In the genomic region with DNA sequence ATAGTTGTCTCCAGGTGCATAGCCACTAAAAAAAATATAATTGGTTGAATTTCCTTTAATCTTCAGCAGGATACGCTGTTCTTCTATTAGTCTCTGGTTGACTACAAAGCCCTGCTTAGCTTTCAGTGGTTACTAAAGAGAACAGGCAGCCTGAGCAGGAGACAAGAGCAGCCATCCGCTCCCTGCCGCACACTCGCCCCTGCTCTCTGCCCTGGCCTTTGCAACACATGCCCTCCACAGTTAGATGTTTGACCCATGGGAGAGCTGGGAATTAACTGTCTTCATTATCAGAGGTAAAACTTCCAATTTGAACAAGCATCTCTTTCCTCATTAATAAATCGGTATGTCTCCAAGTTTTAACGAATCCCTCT, we compare ENCODE assay signal across 24 mouse cellular contexts.
A peak's percentile ranks its signal among the peaks of the same experiment; 100 is the strongest.
DNase-seq lines count a peak whose midpoint lies in the region; ATAC-seq and TF ChIP-seq lines count a peak whose summit lies in the region.
"Had no signal": no experiment of that assay in that cellular context is flagged by ENCODE, and none has a peak within 500 bp of the region (broad histone marks: within the 10 kb centered on the region; RNA-seq: fewer than 3 reads in every experiment).

No protein-coding gene starts in this region.

- ATAC-seq in kidney, postnatal 0 days (replicated peaks; ENCODE audit: low FRiP score, low read depth): no peak
- ATAC-seq in kidney, embryonic 14.5 days (ENCODE audit: low FRiP score, low TSS enrichment): no peak
- peak; percentile 45; the same call in 1 of the 2 replicates for ATAC-seq in midbrain, embryonic 12.5 days (ENCODE audit: low FRiP score, low read depth)
- ATAC-seq in neural tube, embryonic 14.5 days (ENCODE audit: low read depth): no peak
- ATAC-seq: forebrain, embryonic 15.5 days had no signal

- 39% methylated on average over 6 of the region's 6 CpGs for WGBS in kidney, postnatal 0 days
- WGBS in kidney, embryonic 14.5 days: 53% methylated on average over 6 of the region's 6 CpGs
- 14% methylated on average over 6 of the region's 6 CpGs for WGBS in midbrain, embryonic 12.5 days
- WGBS in neural tube, embryonic 14.5 days: 36% methylated on average over 6 of the region's 6 CpGs

- H3K9ac ChIP-seq in kidney, postnatal 0 days (ENCODE audit: low read depth, low read length): no peak overlapping the region
- H3K9ac ChIP-seq in kidney, embryonic 14.5 days (ENCODE audit: low read depth, low read length): no peak overlapping the region
- H3K9ac ChIP-seq in midbrain, embryonic 12.5 days (replicated peaks): no peak overlapping the region
- no peak overlapping the region for H3K9ac ChIP-seq in neural tube, embryonic 14.5 days (replicated peaks; ENCODE audit: low read depth, low read length)
- H3K9ac ChIP-seq: forebrain, embryonic 15.5 days; heart, embryonic 13.5 days; stomach, embryonic 15.5 days had no signal

- H3K4me2 ChIP-seq in kidney, postnatal 0 days (ENCODE audit: low read length): no peak overlapping the region
- no peak overlapping the region for H3K4me2 ChIP-seq in kidney, embryonic 14.5 days (replicated peaks; ENCODE audit: low read depth, low read length)
- H3K4me2 ChIP-seq in midbrain, embryonic 12.5 days (replicated peaks): 0 out of 2 replicates have a peak overlapping the region, but pooled peaks have one; percentile 6
- H3K4me2 ChIP-seq in neural tube, embryonic 14.5 days (ENCODE audit: low read depth, low read length): no peak overlapping the region
- H3K4me2 ChIP-seq: forebrain, embryonic 15.5 days; heart, embryonic 13.5 days; liver, embryonic 11.5 days; stomach, embryonic 15.5 days had no signal

- TF ChIP-seq CTCF in kidney, postnatal 0 days (IDR thresholded peaks at IDR 0.05; ENCODE audit: low read depth): no peak

- H3K9me3 ChIP-seq in kidney, postnatal 0 days (replicated peaks; ENCODE audit: low read length): no peaks in the 10 kb centered on the region
- H3K9me3 ChIP-seq in kidney, embryonic 14.5 days (ENCODE audit: control insufficient read depth, low read length): no peaks in the 10 kb centered on the region
- no peaks in the 10 kb centered on the region for H3K9me3 ChIP-seq in midbrain, embryonic 12.5 days
- H3K9me3 ChIP-seq in neural tube, embryonic 14.5 days (ENCODE audit: control insufficient read depth, low read length): no peaks in the 10 kb centered on the region
- H3K9me3 ChIP-seq: forebrain, embryonic 15.5 days; G1E; heart, embryonic 13.5 days; stomach, embryonic 15.5 days had no signal

- no peaks in the 10 kb centered on the region for H3K36me3 ChIP-seq in kidney, postnatal 0 days (ENCODE audit: insufficient read depth, low read length)
- no peaks in the 10 kb centered on the region for H3K36me3 ChIP-seq in kidney, embryonic 14.5 days (ENCODE audit: control insufficient read depth, insufficient read depth, low read length)
- H3K36me3 ChIP-seq in midbrain, embryonic 12.5 days: no peaks in the 10 kb centered on the region
- no peaks in the 10 kb centered on the region for H3K36me3 ChIP-seq in neural tube, embryonic 14.5 days (ENCODE audit: control insufficient read depth, insufficient read depth, low read length)
- H3K36me3 ChIP-seq: forebrain, embryonic 15.5 days; G1E; heart, embryonic 13.5 days; stomach, embryonic 15.5 days had no signal

- no peak overlapping the region for H3K4me3 ChIP-seq in kidney, postnatal 0 days (replicated peaks; ENCODE audit: low read depth, low read length)
- no peak overlapping the region for H3K4me3 ChIP-seq in kidney, embryonic 14.5 days (ENCODE audit: low read length)
- H3K4me3 ChIP-seq in midbrain, embryonic 12.5 days: no peak overlapping the region
- H3K4me3 ChIP-seq in neural tube, embryonic 14.5 days (ENCODE audit: low read depth, low read length): no peak overlapping the region
- H3K4me3 ChIP-seq: forebrain, embryonic 15.5 days; gastrocnemius, adult 2 months; heart, embryonic 13.5 days; stomach, embryonic 15.5 days had no signal

- H3K4me1 ChIP-seq in kidney, postnatal 0 days (replicated peaks; ENCODE audit: insufficient read depth, low read length): no peaks in the 10 kb centered on the region
- no peaks in the 10 kb centered on the region for H3K4me1 ChIP-seq in kidney, embryonic 14.5 days (ENCODE audit: control insufficient read depth, insufficient read depth, low read length)
- H3K4me1 ChIP-seq in midbrain, embryonic 12.5 days: peaks cover 20% of the 10 kb centered on the region
- H3K4me1 ChIP-seq in neural tube, embryonic 14.5 days (ENCODE audit: control insufficient read depth, insufficient read depth, low read length): peaks cover 10% of the 10 kb centered on the region
- H3K4me1 ChIP-seq: stomach, embryonic 15.5 days had no signal

- H3K27ac ChIP-seq in kidney, postnatal 0 days: no peak overlapping the region
- no peak overlapping the region for H3K27ac ChIP-seq in kidney, embryonic 14.5 days (ENCODE audit: low read depth, low read length)
- peak overlapping the region; percentile 67 for H3K27ac ChIP-seq in midbrain, embryonic 12.5 days (replicated peaks)
- H3K27ac ChIP-seq in neural tube, embryonic 14.5 days (ENCODE audit: low read depth, low read length): peak overlapping the region; percentile 39; the same call in 1 of the 2 replicates
- H3K27ac ChIP-seq: forebrain, embryonic 15.5 days; gastrocnemius, adult 2 months; heart, embryonic 13.5 days; stomach, embryonic 15.5 days had no signal

- DNase-seq in embryo, embryonic 10.5 days (ENCODE audit: low spot score): peak; percentile 11
- DNase-seq in embryo, embryonic 9.5 days (ENCODE audit: extremely low spot score): no peak
- peak; percentile 7 for DNase-seq in kidney, postnatal 0 days (ENCODE audit: low spot score)
- no peak for DNase-seq in frontal cortex, postnatal 25 days (ENCODE audit: low spot score in 2 of 2)
- DNase-seq in ovary, postnatal 14 days (ENCODE audit: low spot score): no peak
- DNase-seq: adrenal gland, postnatal 14 days; cerebellum, adult 9-11 months; gastrocnemius, adult 2 months; heart, postnatal 36 days; kidney, adult 8-10 months; kidney, postnatal 36 days; layer of hippocampus, adult 9-11 months; lung, adult 18-20 months; lung, postnatal 14 days; right cerebral cortex, postnatal 14 days; thymus, adult 18-20 months had no signal

- H3K27me3 ChIP-seq in kidney, postnatal 0 days (ENCODE audit: insufficient read depth, low read length): no peaks in the 10 kb centered on the region; the same call in 1 of the 2 replicates
- H3K27me3 ChIP-seq in kidney, embryonic 14.5 days (ENCODE audit: control insufficient read depth, insufficient read depth, low read length): no peaks in the 10 kb centered on the region
- H3K27me3 ChIP-seq in midbrain, embryonic 12.5 days: no peaks in the 10 kb centered on the region
- no peaks in the 10 kb centered on the region for H3K27me3 ChIP-seq in neural tube, embryonic 14.5 days (ENCODE audit: control insufficient read depth, insufficient read depth, low read length)
- H3K27me3 ChIP-seq: forebrain, embryonic 15.5 days; heart, embryonic 13.5 days; stomach, embryonic 15.5 days had no signal

Comparison
In these comparisons a context has a peak if more than half of its experiments do, and no peak if none do; other contexts are left out.
1. DNase-seq: peak in embryo, embryonic 10.5 days (single experiment) and kidney, postnatal 0 days (single experiment); none in embryo, embryonic 9.5 days (single experiment), frontal cortex, postnatal 25 days (0 of 2) and ovary, postnatal 14 days (single experiment).
2. H3K27ac ChIP-seq: peak in midbrain, embryonic 12.5 days (single experiment) and neural tube, embryonic 14.5 days (single experiment); none in kidney, postnatal 0 days (single experiment) and kidney, embryonic 14.5 days (single experiment).